Mouse (Mus musculus) lung, postnatal 0 days (tissue): ENCODE data around the gene Scn4b. TPM values are rescaled to one million over a fixed set of nuclear protein-coding genes. Genes with fewer than 3 reads are reported as not detected.

Experiments used
- ATAC-seq: fragments of 200-750 bp; cut with Nextera tagmentation; 2 replicates; pipeline ENCODE4 v1.8.0; 2017; ENCODE audit warnings: moderate library complexity
- DNase-seq: peaks from one replicate; pipeline ENCODE4 v3.0.0-alpha.2; 2016; ENCODE audit warnings: low spot score
- H3K27ac ChIP-seq: fragments of 300-500 bp; sonication (generic); 2 replicates; pipeline ENCODE4 v1.5.1; 2014; ENCODE audit warnings: antibody characterized with exemption, mild to moderate bottlenecking, low read length, mixed read lengths
- H3K27me3 ChIP-seq: fragments of 300-500 bp; sonication (generic); replicated peaks from 2 replicates; pipeline ENCODE4 v1.6.1; 2014; ENCODE audit warnings: low read length, mixed read lengths; ENCODE audit not compliant: insufficient read depth
- H3K36me3 ChIP-seq: fragments of 300-500 bp; sonication (generic); 2 replicates; pipeline ENCODE4 v1.6.1; 2014; ENCODE audit warnings: low read length, mixed read lengths; ENCODE audit not compliant: insufficient read depth
- H3K4me1 ChIP-seq: fragments of 300-500 bp; sonication (generic); 2 replicates; pipeline ENCODE4 v1.6.1; 2014; ENCODE audit warnings: antibody characterized with exemption, low read depth, low read length, mixed read lengths; ENCODE audit not compliant: insufficient read depth
- H3K4me2 ChIP-seq: fragments of 300-500 bp; sonication (generic); replicated peaks from 2 replicates; pipeline ENCODE4 v1.6.1; 2014; ENCODE audit warnings: low read depth, mild to moderate bottlenecking, low read length, moderate library complexity, mixed read lengths
- H3K4me3 ChIP-seq: fragments of 300-500 bp; sonication (generic); 2 replicates; pipeline ENCODE4 v1.5.1; 2014; ENCODE audit warnings: low read depth, low read length
- H3K9ac ChIP-seq: fragments of 300-500 bp; sonication (generic); replicated peaks from 2 replicates; pipeline ENCODE4 v1.6.1; 2014; ENCODE audit warnings: low read depth, mild to moderate bottlenecking
- H3K9me3 ChIP-seq: fragments of 300-500 bp; sonication (generic); 2 replicates; pipeline ENCODE4 v1.6.1; 2016; ENCODE audit warnings: low read length, mixed read lengths
- CTCF ChIP-seq: IDR thresholded peaks from 2 replicates; pipeline ENCODE4 v1.5.1; 2016; ENCODE audit warnings: antibody characterized with exemption, mild to moderate bottlenecking
- EP300 ChIP-seq: IDR thresholded peaks from 2 replicates; pipeline ENCODE4 v1.6.1; 2016; ENCODE audit warnings: antibody characterized with exemption, mild to moderate bottlenecking, control low read depth
- WGBS: fragments of 180-500 bp; shearing (Covaris S2); extraction: QIAGEN DNeasy Blood & Tissue Kit; methylation state at CpG from one replicate; pipeline ENCODE4 v1.1.7; 2014; 5-methylcytosine and 5-hydroxymethylcytosine counted together
- polyA plus RNA-seq: library from polyadenylated mRNA; unstranded; fragments of >200 nt; fragmentation: Nextera tagmentation; extraction: Ambion mirVana; gene quantifications from 2 replicates; pipeline ENCODE4 v1.2.1, GENCODE M21; 2015

Scn4b gene
- polyA plus RNA-seq, 1 experiment from 2014 or later, result 0.13 TPM

GRCm38 (mm10) chr9:45182521-45182920 is 44.3 kb downstream of the Scn4b start:
- 45% methylated on average over 3 of the region's 3 CpGs for WGBS
- Histone ChIP-seq H3K27ac (no peak overlapping the region), H3K4me3 (no peak overlapping the region), H3K27me3 (no peaks in the 10 kb centered on the region), H3K4me2 (no peak overlapping the region), H3K9me3 (no peaks in the 10 kb centered on the region), H3K4me1 (no peaks in the 10 kb centered on the region), H3K36me3 (no peaks in the 10 kb centered on the region), H3K9ac (no peak overlapping the region)
- ATAC-seq, result no peak
- no peak for TF ChIP-seq EP300
- no peak for TF ChIP-seq CTCF
- no peak for DNase-seq

DNA sequence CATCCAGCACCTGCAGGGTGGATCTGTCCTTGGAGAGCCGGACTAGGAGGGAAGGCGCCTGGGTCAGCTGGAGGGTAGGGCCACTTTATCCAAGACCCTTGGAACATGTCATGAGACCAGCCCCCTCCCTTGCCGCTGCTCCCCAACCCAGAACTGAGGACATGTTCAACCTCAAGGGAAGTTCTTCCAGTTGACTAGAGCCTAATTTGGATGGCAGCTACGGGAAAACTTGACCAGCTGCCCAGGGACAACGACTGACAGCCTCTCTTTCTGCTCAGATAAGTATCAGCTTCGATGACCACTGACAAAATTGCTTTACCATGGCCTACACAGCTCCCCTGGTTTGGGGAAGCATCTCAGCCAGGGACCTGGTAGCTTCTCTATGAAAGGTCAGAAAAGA is 45.1 kb downstream of the Scn4b start:
- no peaks in the 10 kb centered on the region for H3K4me1 ChIP-seq
- no peaks in the 10 kb centered on the region for H3K9me3 ChIP-seq
- no peak for ATAC-seq
- no peaks in the 10 kb centered on the region for H3K36me3 ChIP-seq
- 77% methylated on average over 6 of the region's 6 CpGs for WGBS
- H3K27ac ChIP-seq, result no peak overlapping the region
- no peak for DNase-seq
- TF ChIP-seq EP300 (no peak), CTCF (no peak)
- H3K9ac ChIP-seq, result no peak overlapping the region
- H3K4me2 ChIP-seq, result no peak overlapping the region
- no peak overlapping the region for H3K4me3 ChIP-seq
- no peaks in the 10 kb centered on the region for H3K27me3 ChIP-seq

- no peak overlapping the region for H3K4me3 ChIP-seq
- H3K4me2 ChIP-seq, result no peak overlapping the region
- DNase-seq, result no peak
- no peak overlapping the region for H3K27ac ChIP-seq
- 69% methylated on average over 4 of the region's 4 CpGs for WGBS
- H3K9me3 ChIP-seq, result no peaks in the 10 kb centered on the region
- H3K4me1 ChIP-seq, result no peaks in the 10 kb centered on the region
- no peak overlapping the region for H3K9ac ChIP-seq
- H3K27me3 ChIP-seq, result no peaks in the 10 kb centered on the region
- no peaks in the 10 kb centered on the region for H3K36me3 ChIP-seq
- TF ChIP-seq EP300 (no peak), CTCF (no peak)
- no peak for ATAC-seq
Observed at GRCm38 (mm10) chr9:45185250-45185649, 47.1 kb downstream of the Scn4b start.

- no peaks in the 10 kb centered on the region for H3K4me1 ChIP-seq
- H3K36me3 ChIP-seq, result no peaks in the 10 kb centered on the region
- ATAC-seq, result no peak
- DNase-seq, result no peak
- H3K9me3 ChIP-seq, result no peaks in the 10 kb centered on the region
- no peak overlapping the region for H3K9ac ChIP-seq
- no peak overlapping the region for H3K4me2 ChIP-seq
- WGBS, result 79% methylated on average over 10 of the region's 10 CpGs
- H3K4me3 ChIP-seq, result no peak overlapping the region
- no peaks in the 10 kb centered on the region for H3K27me3 ChIP-seq
- TF ChIP-seq EP300 (no peak), CTCF (no peak)
- H3K27ac ChIP-seq, result no peak overlapping the region
Observed at GRCm38 (mm10) chr9:45188570-45189563, 50.7 kb downstream of the Scn4b start.

GRCm38 (mm10) chr9:45189661-45190174 is 51.5 kb downstream of the Scn4b start:
- TF ChIP-seq EP300 (no peak), CTCF (no peak)
- no peaks in the 10 kb centered on the region for H3K9me3 ChIP-seq
- ATAC-seq (no peak), DNase-seq (no peak)
- no peaks in the 10 kb centered on the region for H3K27me3 ChIP-seq
- 71% methylated on average over 4 of the region's 4 CpGs for WGBS
- H3K4me3 ChIP-seq, result no peak overlapping the region
- H3K4me1 ChIP-seq, result no peaks in the 10 kb centered on the region
- no peaks in the 10 kb centered on the region for H3K36me3 ChIP-seq
- H3K9ac ChIP-seq, result no peak overlapping the region
- H3K27ac ChIP-seq, result no peak overlapping the region
- no peak overlapping the region for H3K4me2 ChIP-seq

DNA sequence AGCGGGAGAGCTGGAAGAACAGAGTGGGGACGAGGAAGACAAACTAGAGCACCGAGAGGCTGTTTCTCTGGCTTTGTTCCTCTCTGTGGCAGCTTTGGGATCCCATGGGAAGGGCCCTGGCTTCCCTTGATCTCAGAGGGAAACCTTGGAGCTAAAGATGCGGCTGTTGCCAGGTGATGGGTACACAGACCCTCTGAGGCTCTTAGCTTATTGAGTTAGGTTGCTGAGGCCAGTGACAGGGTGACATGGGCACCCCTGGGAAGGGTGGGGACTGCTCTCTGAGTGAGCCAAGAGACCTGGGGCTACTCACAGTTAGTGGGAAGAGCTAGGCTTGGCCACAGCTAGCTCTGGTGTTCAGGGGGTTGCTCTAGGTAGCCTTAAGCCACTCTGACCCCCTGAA is 57.3 kb downstream of the Scn4b start:
- Histone ChIP-seq H3K9me3 (no peaks in the 10 kb centered on the region), H3K27ac (no peak overlapping the region), H3K27me3 (no peaks in the 10 kb centered on the region), H3K9ac (no peak overlapping the region), H3K4me2 (no peak overlapping the region), H3K4me1 (no peaks in the 10 kb centered on the region), H3K36me3 (no peaks in the 10 kb centered on the region), H3K4me3 (no peak overlapping the region)
- 55% methylated on average over 4 of the region's 4 CpGs for WGBS
- no peak for ATAC-seq
- no peak for DNase-seq
- no peak for TF ChIP-seq CTCF
- TF ChIP-seq EP300, result no peak
